Mouse (Mus musculus) hindbrain, embryonic 14.5 days (tissue): ENCODE data around the gene AK157302. TPM values are rescaled to one million over a fixed set of nuclear protein-coding genes. Genes with fewer than 3 reads are reported as not detected.

Experiments
- ATAC-seq: fragments of 200-750 bp; cut with Nextera tagmentation; 2 replicates; pipeline ENCODE4 v1.8.0; 2017; ENCODE audit warnings: moderate number of reproducible peaks, mild to moderate bottlenecking, moderate TSS enrichment, moderate library complexity; ENCODE audit not compliant: low FRiP score
- DNase-seq: peaks from one replicate; pipeline ENCODE4 v3.0.0-alpha.2; 2015; ENCODE audit warnings: low spot score
- H3K27ac ChIP-seq: fragments of 300-500 bp; sonication (generic); 2 replicates; pipeline ENCODE4 v1.5.1; 2014; ENCODE audit warnings: mild to moderate bottlenecking, moderate library complexity
- H3K27me3 ChIP-seq: fragments of 300-500 bp; sonication (generic); 2 replicates; pipeline ENCODE4 v1.6.1; 2014; ENCODE audit warnings: mild to moderate bottlenecking, low read length, mixed read lengths; ENCODE audit not compliant: control insufficient read depth, insufficient read depth
- H3K36me3 ChIP-seq: fragments of 300-500 bp; sonication (generic); replicated peaks from 2 replicates; pipeline ENCODE4 v1.6.1; 2014; ENCODE audit not compliant: control insufficient read depth, insufficient read depth
- H3K4me1 ChIP-seq: fragments of 300-500 bp; sonication (generic); replicated peaks from 2 replicates; pipeline ENCODE4 v1.6.1; 2014; ENCODE audit warnings: antibody characterized with exemption, low read length, mixed read lengths; ENCODE audit not compliant: control insufficient read depth, insufficient read depth
- H3K4me2 ChIP-seq: fragments of 300-500 bp; sonication (generic); replicated peaks from 2 replicates; pipeline ENCODE4 v1.6.1; 2014; ENCODE audit warnings: mild to moderate bottlenecking, moderate library complexity
- H3K4me3 ChIP-seq: fragments of 300-500 bp; sonication (generic); replicated peaks from 2 replicates; pipeline ENCODE4 v1.5.1; 2014; ENCODE audit warnings: mild to moderate bottlenecking, low read length
- H3K9ac ChIP-seq: fragments of 300-500 bp; sonication (generic); 2 replicates; pipeline ENCODE4 v1.6.1; 2014
- H3K9me3 ChIP-seq: fragments of 300-500 bp; sonication (generic); 2 replicates; pipeline ENCODE4 v1.6.1; 2016; ENCODE audit warnings: low read length; ENCODE audit not compliant: control insufficient read depth
- WGBS: fragments of 180-500 bp; shearing (Covaris S2); extraction: QIAGEN DNeasy Blood & Tissue Kit; methylation state at CpG from one replicate; pipeline ENCODE4 v1.1.7; 2014; 5-methylcytosine and 5-hydroxymethylcytosine counted together
- microRNA counts: library from miRNA; unstranded; fragments of <30 nt; microRNA quantifications from one replicate; lab custom pipeline; 2016
- microRNA-seq: library from miRNA; unstranded; fragments of <30 nt; microRNA quantifications from one replicate; pipeline ENCODE4, GENCODE M21; 2016
- polyA plus RNA-seq: library from polyadenylated mRNA; unstranded; fragments of >200 nt; fragmentation: Nextera tagmentation; extraction: Ambion mirVana; gene quantifications from 2 replicates; pipeline ENCODE4 v1.2.1, GENCODE M21; 2014

The AK157302 gene
- polyA plus RNA-seq, 1 experiment from 2014 or later: 0.25 TPM

DNA sequence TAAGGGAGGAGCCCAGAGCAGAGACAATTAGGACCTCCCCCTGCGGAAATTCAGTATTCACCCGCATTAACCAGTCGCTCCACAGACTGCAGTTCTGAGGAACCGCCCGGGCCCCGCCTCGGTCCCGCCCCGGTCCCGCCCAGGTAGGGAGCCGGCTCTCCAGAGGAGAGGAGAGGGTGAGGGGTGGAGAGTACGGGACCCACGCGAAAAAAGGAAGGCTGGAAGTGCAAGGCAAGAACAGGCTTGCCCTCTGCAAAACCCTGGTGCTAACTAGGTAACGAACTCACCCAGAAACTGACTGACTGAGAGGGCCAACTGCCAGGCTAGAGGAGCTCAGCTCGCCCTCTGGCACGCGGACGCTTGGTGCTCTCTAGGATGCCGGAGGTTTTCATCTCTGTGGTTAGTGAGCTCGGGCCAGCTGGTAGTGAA is 11.2 kb downstream of the AK157302 start:
- whole genome bisulfite sequencing: under 1% methylated on average over 21 of the region's 21 CpGs
- Histone ChIP-seq H3K27ac (peak overlapping the region; percentile 78), H3K27me3 (no peaks in the 10 kb centered on the region), H3K36me3 (no peaks in the 10 kb centered on the region), H3K4me3 (peak overlapping the region; percentile 56), H3K4me2 (peak overlapping the region; percentile 51), H3K9ac (peak overlapping the region; percentile 64), H3K4me1 (no peaks in the 10 kb centered on the region), H3K9me3 (no peaks in the 10 kb centered on the region)
- ATAC-seq: peak; percentile 98
- DNase-seq: peak; percentile 84

DNA sequence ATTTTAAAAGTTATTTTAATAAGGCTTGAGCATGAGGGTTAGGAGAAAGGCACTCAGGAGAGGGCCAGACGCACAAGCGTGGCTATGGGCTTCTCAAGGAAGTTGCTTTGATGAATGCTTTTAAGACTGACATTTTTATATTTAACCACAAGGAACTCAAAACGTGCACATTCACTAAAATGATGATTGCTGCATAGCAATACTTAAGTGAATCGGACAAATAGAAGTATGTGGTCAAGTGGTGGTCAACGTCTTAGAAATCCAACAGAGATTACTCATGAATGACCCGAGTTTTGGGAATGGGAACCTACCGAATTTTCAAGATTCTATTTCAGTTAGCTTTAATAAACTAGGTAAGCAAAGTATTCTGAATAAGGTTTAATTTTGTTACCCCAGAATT is 35.1 kb downstream of the AK157302 start:
- H3K4me1 ChIP-seq: peaks cover 10% of the 10 kb centered on the region; the same call in 1 of the 2 replicates
- H3K9me3 ChIP-seq: no peaks in the 10 kb centered on the region
- H3K4me3 ChIP-seq: peak overlapping the region; percentile 90
- H3K27ac ChIP-seq: no peak overlapping the region
- peaks cover 11% of the 10 kb centered on the region for H3K36me3 ChIP-seq
- no peak for ATAC-seq
- H3K9ac ChIP-seq: peak overlapping the region; percentile 94
- WGBS: 53% methylated on average over 7 of the region's 7 CpGs
- peak overlapping the region; percentile 65 for H3K4me2 ChIP-seq
- H3K27me3 ChIP-seq: no peaks in the 10 kb centered on the region
- no peak for DNase-seq

DNA sequence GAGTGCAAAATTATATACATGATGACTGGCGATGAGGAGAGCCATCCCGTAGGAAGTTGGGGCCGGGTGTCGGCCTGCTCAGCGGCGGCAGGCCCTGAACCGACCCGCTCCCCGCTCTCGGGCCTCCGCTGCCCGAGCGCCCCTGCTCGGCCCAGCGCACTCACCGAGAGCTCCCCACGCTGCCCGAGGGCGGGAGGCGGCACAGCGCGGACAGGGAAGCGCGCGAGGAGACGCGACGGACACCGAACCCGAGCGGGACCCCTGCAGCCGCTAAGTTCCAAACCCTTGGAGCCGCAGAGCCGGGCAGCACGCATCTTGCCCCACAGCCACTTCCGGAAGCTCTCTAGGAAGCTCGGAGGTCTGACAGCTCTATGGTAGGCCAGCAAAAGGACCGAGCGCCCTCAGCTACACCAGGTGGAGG is 35.8 kb downstream of the AK157302 start, which contains the start of gene Zkscan8:
Zkscan8 (minus strand) TSS at position 340 of the 421 bp plus-strand sequence.
- Histone ChIP-seq H3K27me3 (0 out of 2 replicates have a peak, but pooled peaks cover 4% of the 10 kb centered on the region), H3K27ac (peak within 1 kb of the TSS; percentile 85), H3K36me3 (peaks cover 10% of the 10 kb centered on the region; the same call in 1 of the 2 replicates), H3K4me1 (peaks cover 10% of the 10 kb centered on the region; the same call in 1 of the 2 replicates), H3K4me3 (peak within 1 kb of the TSS; percentile 90), H3K9me3 (no peaks in the 10 kb centered on the region), H3K4me2 (peak within 1 kb of the TSS; percentile 65), H3K9ac (peak within 1 kb of the TSS; percentile 94)
- under 1% methylated on average over 39 of the region's 39 CpGs for WGBS
- ATAC-seq (peak; percentile 99), DNase-seq (peak; percentile 88)

DNA sequence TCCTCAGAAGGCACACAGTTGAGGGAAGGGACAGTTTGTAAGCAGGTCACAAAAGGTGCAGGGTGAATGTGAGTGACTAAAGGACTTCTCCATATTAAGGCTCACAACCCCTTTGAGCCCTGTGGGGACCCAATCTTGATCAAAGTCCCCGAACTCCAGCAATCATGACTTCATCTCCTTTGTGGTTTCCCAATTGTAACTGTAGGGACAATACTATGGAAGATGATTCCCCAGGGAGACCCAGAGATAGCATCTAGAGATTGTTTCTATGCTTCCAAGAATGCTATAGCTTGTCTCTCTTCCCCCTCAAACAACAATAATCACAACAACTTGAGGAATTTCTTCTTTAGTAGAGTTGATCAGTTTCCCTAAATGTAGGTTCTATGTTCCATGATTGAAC is 47.7 kb downstream of the AK157302 start, which contains the start of gene Olfr1366:
Olfr1366 (minus strand) TSS at position 101 of the 400 bp plus-strand sequence.
- Histone ChIP-seq H3K4me2 (no peak within 1 kb of the TSS), H3K4me3 (no peak within 1 kb of the TSS), H3K9me3 (no peaks in the 10 kb centered on the region), H3K36me3 (no peaks in the 10 kb centered on the region), H3K27ac (no peak within 1 kb of the TSS), H3K4me1 (no peaks in the 10 kb centered on the region), H3K27me3 (no peaks in the 10 kb centered on the region), H3K9ac (no peak within 1 kb of the TSS)
- DNase-seq (no peak), ATAC-seq (no peak)
- 75% methylated on average over 1 of the region's 1 CpGs for WGBS

MicroRNAs encoded within 50 kb of the gene (microRNA counts, 519-probe panel; counts per million panel counts)
- not detected for microRNA mmu-miR-1896 (lab: Ali Mortazavi, UCI)

Small RNA genes within 50 kb of the gene (microRNA-seq; reads per million reads assigned to microRNA genes)
- gene Mir1896: not detected

Other genes with a start within 250 kb of the AK157302 start
- not detected in 2 replicates for gene Gpx5, start 202.5 kb upstream of the AK157302 start, polyA plus RNA-seq
- gene Gpx6, start 183.1 kb upstream of the AK157302 start, polyA plus RNA-seq: 0.15 TPM in 1 of 2 replicates, not detected in the other
- not detected in 2 replicates for gene Olfr1367, start 148.3 kb upstream of the AK157302 start, polyA plus RNA-seq
- 11.6 and 12.5 TPM in 2 replicates for gene Zscan12, start 132.4 kb upstream of the AK157302 start, polyA plus RNA-seq
- gene Zkscan3, start 92.5 kb upstream of the AK157302 start, polyA plus RNA-seq: 55.8 and 59.7 TPM in 2 replicates
- gene Pgbd1, start 54.2 kb upstream of the AK157302 start, polyA plus RNA-seq: 3.3 and 3.7 TPM in 2 replicates
- gene Zscan26, start 41.5 kb upstream of the AK157302 start, polyA plus RNA-seq: 14.1 and 17.4 TPM in 2 replicates
- gene Nkapl, start 26.7 kb upstream of the AK157302 start, polyA plus RNA-seq: 3.0 and 3.7 TPM in 2 replicates
- gene Zkscan4, start 16.3 kb upstream of the AK157302 start, polyA plus RNA-seq: 8.9 and 9.9 TPM in 2 replicates
- gene Gm10065, start 15.8 kb upstream of the AK157302 start, polyA plus RNA-seq: not detected in 2 replicates
- 5.4 and 6.6 TPM in 2 replicates for gene Gm11273, start 6.2 kb downstream of the AK157302 start, polyA plus RNA-seq
- 7.4 and 8.0 TPM in 2 replicates for gene Zkscan8, start 35.9 kb downstream of the AK157302 start, polyA plus RNA-seq
- gene Olfr1366, start 47.6 kb downstream of the AK157302 start, polyA plus RNA-seq: 0.08 and 0.21 TPM in 2 replicates
- 0.04 TPM in 1 of 2 replicates, not detected in the other for gene Olfr1535, start 64.7 kb downstream of the AK157302 start, polyA plus RNA-seq
- gene Olfr1364, start 86.5 kb downstream of the AK157302 start, polyA plus RNA-seq: not detected in 2 replicates
- gene Olfr1362, start 118.8 kb downstream of the AK157302 start, polyA plus RNA-seq: not detected in 2 replicates
- not detected in 2 replicates for gene Olfr11, start 147.3 kb downstream of the AK157302 start, polyA plus RNA-seq
- gene Olfr1361, start 168.2 kb downstream of the AK157302 start, polyA plus RNA-seq: not detected in 2 replicates
- gene Olfr1360, start 182.2 kb downstream of the AK157302 start, polyA plus RNA-seq: not detected in 2 replicates
- not detected in 2 replicates for gene Olfr1359, start 202.9 kb downstream of the AK157302 start, polyA plus RNA-seq
- gene Hist1h2bl, start 220.9 kb downstream of the AK157302 start, polyA plus RNA-seq: not detected in 2 replicates
- gene Hist1h2ai, start 221.2 kb downstream of the AK157302 start, polyA plus RNA-seq: 5.4 and 7.5 TPM in 2 replicates
- gene Hist1h3h, start 222.4 kb downstream of the AK157302 start, polyA plus RNA-seq: 2.4 and 3.2 TPM in 2 replicates
- 1.4 TPM in 2 replicates for gene Hist1h2bm, start 226.8 kb downstream of the AK157302 start, polyA plus RNA-seq
- gene Hist1h4j, start 239.8 kb downstream of the AK157302 start, polyA plus RNA-seq: 0.33 and 0.64 TPM in 2 replicates